Mouse (Mus musculus): ENCODE measurements at regions not wholly inside any gene's neighbourhood (a gene's known extent, or its start where the extent isn't known, plus 50 kb on each side); places are given as distances from the start of the nearest gene placed in this dataset.

DNA sequence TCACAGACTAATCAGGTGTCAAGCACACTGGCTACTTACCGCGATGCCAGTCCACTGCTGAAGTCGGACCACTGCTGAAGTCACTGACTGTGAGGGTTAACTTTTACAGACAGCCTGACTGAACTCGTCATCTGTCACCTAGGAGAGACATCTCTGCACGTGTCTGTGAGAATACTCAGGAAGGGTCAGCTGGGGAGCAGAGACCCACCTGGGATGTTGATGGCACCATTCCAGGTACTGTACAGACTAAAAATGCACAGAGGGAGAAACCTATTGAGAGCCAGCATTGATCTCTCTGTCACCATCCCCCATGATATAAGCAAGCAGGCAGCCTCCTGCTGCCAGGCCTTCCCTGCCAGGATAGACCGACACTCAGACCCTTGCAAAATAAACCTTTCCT is 447.5 kb upstream of the Jarid2 start:
- in situ Hi-C loops (cut with MboI, MseI), result no loop called here

DNA sequence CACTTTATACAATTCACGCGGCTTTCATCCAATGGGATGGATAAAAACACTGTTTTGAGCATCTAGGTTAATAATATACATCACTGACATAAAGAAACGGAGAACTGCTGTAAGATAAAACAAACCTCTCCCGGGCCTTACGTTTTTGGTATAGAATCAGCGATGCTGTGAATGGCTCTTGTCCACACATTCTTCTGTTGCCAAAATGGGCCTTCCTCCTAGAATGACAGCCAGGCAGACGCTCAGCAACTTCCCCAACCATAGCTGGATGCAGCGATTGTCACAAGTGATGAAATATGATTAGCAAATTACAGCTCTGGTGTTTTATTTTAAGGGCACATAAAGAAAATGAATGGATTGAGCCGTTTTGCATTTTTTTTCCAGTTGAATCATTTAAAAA is 447.0 kb upstream of the Jarid2 start:
- in situ Hi-C loops (cut with MboI, MseI), result no loop called here

GRCm38 (mm10) chr13:44282731-44283571 is 446.3 kb upstream of the Jarid2 start:
- in situ Hi-C loops (cut with MboI, MseI), result no loop called here

GRCm38 (mm10) chr13:44285881-44286280 is 443.4 kb upstream of the Jarid2 start:
- in situ Hi-C loops (cut with MboI, MseI), result no loop called here

DNA sequence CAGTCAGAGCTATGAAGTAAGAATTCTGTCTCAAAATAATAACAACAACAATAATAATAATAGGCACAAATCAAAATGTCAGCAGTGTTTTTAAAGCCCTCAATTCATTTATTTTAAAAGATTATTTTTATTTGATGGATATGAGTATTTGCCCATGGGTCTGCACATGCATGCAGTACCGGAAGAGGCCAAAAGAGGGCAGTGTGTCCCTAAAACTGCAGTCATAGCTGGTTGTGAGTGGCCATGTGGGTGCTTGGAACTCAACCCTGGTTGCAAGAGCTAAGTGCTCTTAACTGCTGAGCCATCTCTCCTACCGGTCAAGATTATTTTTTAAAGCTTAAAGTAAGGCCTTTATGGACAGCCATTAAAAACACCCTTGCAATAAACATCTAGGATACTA is 439.1 kb upstream of the Jarid2 start:
- in situ Hi-C loops (cut with MboI, MseI), result no loop called here

DNA sequence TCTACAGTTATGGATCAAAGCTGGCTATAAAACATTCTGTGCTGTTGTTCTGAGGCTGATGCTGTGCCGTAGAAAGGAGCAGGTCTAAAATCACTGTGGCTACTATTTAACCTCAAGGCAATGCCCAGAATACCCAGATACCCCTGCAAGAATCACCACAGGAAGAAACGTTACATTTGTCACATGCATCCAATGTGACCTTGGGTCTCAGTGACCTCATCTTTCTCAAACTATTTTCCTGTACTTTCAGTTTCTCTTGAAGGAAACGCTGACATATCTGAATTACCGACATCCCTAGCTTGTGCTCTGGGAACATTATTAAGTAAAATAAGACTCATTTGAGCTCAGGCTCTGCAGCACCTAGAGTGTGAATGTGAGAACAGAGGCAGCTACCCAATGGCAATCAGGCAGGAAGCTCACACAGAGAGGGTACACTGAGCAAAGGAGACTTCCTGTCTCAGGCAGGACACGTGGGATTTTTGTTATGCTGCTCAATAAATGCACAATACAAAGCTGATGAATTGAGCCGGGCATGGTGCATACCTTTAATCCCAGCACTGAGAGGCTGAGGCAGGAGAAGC is 436.7 kb upstream of the Jarid2 start:
- in situ Hi-C loops (cut with MboI, MseI), result no loop called here

DNA sequence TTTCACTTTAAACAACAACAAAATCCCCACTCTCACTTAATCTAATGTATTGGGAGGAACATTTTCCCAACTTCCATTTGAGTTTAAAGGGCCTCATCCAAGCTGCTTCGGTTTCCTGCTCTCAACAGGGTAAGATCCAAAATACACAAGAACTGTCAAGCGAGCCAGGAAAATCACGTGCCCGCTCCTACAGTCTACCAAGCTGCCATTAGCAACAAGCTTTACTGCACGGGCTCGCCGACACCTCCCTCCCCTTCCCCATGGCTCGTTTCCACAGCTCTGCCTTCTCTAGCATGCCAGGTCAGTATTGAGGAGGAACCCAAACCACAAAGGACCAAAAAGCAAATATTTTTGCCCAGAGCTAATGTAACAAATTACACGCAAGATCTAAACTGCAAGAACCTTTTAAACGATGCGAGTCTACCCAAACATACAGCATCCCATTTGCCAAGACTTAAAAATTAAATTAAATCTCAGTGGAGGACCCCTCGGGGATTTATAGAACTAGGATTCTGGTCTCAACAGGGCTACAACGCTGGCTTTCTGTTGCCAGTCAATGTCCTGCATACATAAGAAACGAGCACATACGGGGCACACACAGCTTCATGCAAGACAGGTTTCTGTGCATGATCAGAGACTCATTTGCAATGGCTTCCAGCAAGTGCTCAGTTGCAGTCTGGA is 435.4 kb upstream of the Jarid2 start:
- in situ Hi-C loops (cut with MboI, MseI), result no loop called here

DNA sequence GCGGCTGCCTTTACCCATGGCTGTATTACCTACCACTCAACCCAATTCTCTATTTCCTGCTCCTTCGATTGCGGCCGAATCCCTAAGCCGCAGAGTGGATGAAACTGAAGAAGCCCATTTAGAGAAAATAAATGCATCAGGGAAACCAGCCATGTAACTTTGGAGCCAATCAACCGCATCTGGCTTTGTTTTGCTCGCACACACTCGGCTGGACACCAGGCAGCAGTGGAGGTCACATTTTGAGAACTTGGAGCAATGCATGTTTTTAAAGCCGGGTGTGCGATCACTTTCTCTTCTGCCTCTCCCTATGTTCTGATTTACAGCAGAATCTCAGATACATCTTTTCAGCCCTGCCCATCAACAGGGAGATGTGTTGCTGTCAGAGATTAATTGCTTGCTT is 433.7 kb upstream of the Jarid2 start:
- in situ Hi-C loops (cut with MboI, MseI), result no loop called here

DNA sequence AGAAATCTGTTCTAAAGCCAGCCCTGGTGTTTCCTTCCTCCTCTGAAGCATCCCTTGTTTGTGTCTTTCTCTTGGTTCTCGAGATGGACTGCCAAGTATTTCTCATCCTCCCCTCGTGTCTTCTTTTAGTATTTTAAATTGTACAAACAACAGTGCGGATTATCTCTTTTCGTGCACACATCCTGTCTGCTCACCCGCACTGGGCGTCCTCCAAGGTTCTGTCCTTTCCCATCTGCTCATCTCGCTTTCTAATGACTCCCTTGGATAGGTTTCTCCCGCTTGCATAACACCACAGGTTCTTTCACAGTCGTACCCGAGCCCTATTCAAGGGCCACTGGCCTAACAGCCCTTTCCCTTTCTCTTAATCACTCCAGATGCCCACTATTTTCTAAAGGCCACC is 428.7 kb upstream of the Jarid2 start:
- in situ Hi-C loops (cut with MboI, MseI), result loop anchor here (25.0 kb wide), 2 partner anchors 1038 to 1587 kb away; no protein-coding TSS in a partner anchor

DNA sequence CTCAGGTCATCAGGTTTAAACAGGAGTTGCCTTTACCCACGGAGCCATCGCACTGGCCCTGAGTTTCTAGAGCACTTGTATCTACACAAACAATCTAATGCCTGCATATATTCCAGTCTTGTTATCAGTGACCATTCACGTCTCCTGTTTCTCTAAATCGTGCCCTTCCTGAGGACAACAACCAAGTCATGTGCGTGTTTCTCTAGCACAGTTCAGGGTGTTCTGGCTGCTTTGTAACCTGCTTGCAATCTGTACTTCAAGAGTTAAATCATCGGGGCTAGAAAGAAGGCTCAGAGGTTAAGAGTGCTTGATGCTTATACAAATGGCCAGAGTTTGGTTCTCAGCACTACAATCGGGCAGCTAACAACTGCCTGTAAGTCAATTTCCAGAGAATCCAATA is 428.1 kb upstream of the Jarid2 start:
- in situ Hi-C loops (cut with MboI, MseI), result loop anchor here (25.0 kb wide), 2 partner anchors 1039 to 1586 kb away; no protein-coding TSS in a partner anchor

GRCm38 (mm10) chr13:44301936-44302335 is 427.3 kb upstream of the Jarid2 start:
- in situ Hi-C loops (cut with MboI, MseI), result loop anchor here (25.0 kb wide), 2 partner anchors 1040 to 1585 kb away; no protein-coding TSS in a partner anchor

- in situ Hi-C loops (cut with MboI, MseI), result loop anchor here (25.0 kb wide), 2 partner anchors 1043 to 1582 kb away; no protein-coding TSS in a partner anchor
These were observed 423.9 kb upstream of the Jarid2 start for GRCm38 (mm10) chr13:44305134-44305991.

DNA sequence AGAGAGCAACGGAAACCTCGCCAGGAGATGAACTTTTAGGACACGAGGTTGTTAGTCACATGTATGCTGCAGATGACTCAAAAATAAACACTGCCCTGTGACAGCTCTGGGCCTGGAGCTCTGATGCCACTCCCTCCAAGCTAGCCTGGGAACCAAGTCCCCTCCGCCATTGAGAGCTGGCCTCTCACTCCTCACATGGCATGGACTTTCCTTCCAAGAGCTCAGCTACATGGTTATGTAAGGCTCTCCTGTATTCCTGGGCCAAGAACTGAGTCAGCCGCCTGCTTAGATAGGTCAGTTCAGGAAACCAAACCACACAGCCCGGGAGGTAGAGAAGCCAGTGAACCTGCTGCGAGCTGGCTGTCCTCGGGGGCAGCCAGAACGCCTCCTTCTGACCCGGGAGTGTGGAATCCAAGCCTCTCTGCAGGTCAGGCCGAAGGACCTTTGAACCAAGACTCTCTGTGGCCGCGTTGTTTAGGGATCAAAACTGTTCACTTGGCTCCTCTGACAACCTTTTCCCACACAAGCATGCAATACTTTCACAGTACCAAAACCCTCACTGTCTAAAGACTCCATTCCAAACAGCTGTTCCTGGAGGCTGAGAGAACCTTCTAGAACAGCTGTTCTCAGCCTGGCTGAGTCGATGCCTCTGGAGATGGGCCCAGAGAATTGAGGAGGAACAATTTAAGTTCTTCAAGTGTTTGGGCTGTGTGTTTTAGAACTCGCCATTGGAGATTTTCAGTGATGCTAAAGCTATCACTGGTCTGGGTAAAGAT is 422.8 kb upstream of the Jarid2 start:
- in situ Hi-C loops (cut with MboI, MseI), result loop anchor here (25.0 kb wide), 2 partner anchors 1044 to 1581 kb away; no protein-coding TSS in a partner anchor

DNA sequence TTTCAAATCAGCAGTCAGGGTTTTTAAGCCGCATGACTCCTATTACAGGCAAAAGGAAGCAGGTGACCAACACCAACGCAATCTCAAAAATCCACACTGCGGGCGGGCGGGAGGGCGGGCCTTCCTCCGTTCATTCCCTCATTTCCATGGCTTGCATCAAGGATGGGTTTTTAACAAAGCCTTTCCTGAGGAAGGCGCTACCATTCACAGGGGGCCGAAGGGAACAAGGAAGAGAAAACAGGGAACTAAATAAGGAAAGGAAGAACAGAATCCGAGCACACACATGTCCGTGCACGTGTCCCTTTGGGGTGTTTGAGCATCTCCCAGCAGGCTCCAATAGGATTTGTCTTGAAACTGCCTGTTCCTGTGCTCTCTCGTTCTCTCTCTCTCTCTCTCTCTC is 421.0 kb upstream of the Jarid2 start:
- in situ Hi-C loops (cut with MboI, MseI), result loop anchor here (25.0 kb wide), 2 partner anchors 1046 to 1579 kb away; no protein-coding TSS in a partner anchor

GRCm38 (mm10) chr13:44312237-44312636 is 417.0 kb upstream of the Jarid2 start:
- in situ Hi-C loops (cut with MboI, MseI), result loop anchor here (25.0 kb wide), 2 partner anchors 1050 to 1575 kb away; no protein-coding TSS in a partner anchor

- in situ Hi-C loops (cut with MboI, MseI), result loop anchor here (25.0 kb wide), 2 partner anchors 1055 to 1570 kb away; no protein-coding TSS in a partner anchor
These were observed 412.4 kb upstream of the Jarid2 start for GRCm38 (mm10) chr13:44316747-44317446.

- in situ Hi-C loops (cut with MboI, MseI), result loop anchor here (25.0 kb wide), 2 partner anchors 1055 to 1570 kb away; no protein-coding TSS in a partner anchor
These were observed 411.7 kb upstream of the Jarid2 start for GRCm38 (mm10) chr13:44317596-44317995.

GRCm38 (mm10) chr13:44319101-44319500 is 410.2 kb upstream of the Jarid2 start:
- in situ Hi-C loops (cut with MboI, MseI), result loop anchor here (25.0 kb wide), 2 partner anchors 1057 to 1568 kb away; no protein-coding TSS in a partner anchor

GRCm38 (mm10) chr13:44319511-44319910 is 409.8 kb upstream of the Jarid2 start:
- in situ Hi-C loops (cut with MboI, MseI), result loop anchor here (25.0 kb wide), 2 partner anchors 1057 to 1568 kb away; no protein-coding TSS in a partner anchor
